ENCODE assay signal across 22 mouse cellular contexts in genomic region chr17:87172031-87172430, GRCm38 (mm10).
"Had no signal": no experiment of that assay in that cellular context is flagged by ENCODE, and none has a peak within 500 bp of the region (broad histone marks: within the 10 kb centered on the region; RNA-seq: fewer than 3 reads in every experiment).

No protein-coding gene starts in this region.

- H3K4me3 ChIP-seq: kidney, embryonic 15.5 days; limb, embryonic 10.5 days; limb, embryonic 13.5 days; liver, embryonic 12.5 days; liver, embryonic 15.5 days; lung, embryonic 15.5 days; megakaryocyte, embryonic 14.5 days; midbrain, embryonic 10.5 days; midbrain, embryonic 13.5 days; myocyte; neural tube, embryonic 13.5 days had no signal

- H3K27me3 ChIP-seq: kidney, embryonic 15.5 days; limb, embryonic 13.5 days; liver, embryonic 15.5 days; lung, embryonic 15.5 days; midbrain, embryonic 13.5 days; neural tube, embryonic 13.5 days had no signal

- DNase-seq: kidney, adult 11 months; kidney, postnatal 10 days; layer of hippocampus, adult 9-11 months; liver; lung, adult 18-20 months; lung, postnatal 10 days; lung, postnatal 36 days; retina, postnatal 1 day; thymus, adult 2 months; thymus, postnatal 14 days; thymus, postnatal 4 days had no signal

- H3K27ac ChIP-seq: kidney, embryonic 15.5 days; limb, embryonic 10.5 days; limb, embryonic 13.5 days; liver, embryonic 12.5 days; liver, embryonic 15.5 days; lung, embryonic 15.5 days; midbrain, embryonic 10.5 days; midbrain, embryonic 13.5 days; neural tube, embryonic 13.5 days had no signal

- H3K4me1 ChIP-seq: limb, embryonic 10.5 days; liver, embryonic 12.5 days; neural tube, embryonic 13.5 days had no signal

- H3K36me3 ChIP-seq: kidney, embryonic 15.5 days; limb, embryonic 10.5 days; limb, embryonic 13.5 days; liver, embryonic 12.5 days; liver, embryonic 15.5 days; lung, embryonic 15.5 days; midbrain, embryonic 10.5 days; midbrain, embryonic 13.5 days; neural tube, embryonic 13.5 days had no signal
